Mouse (Mus musculus) forebrain, postnatal 0 days (tissue): ENCODE data around the gene Creb3. TPM values are rescaled to one million over a fixed set of nuclear protein-coding genes. Genes with fewer than 3 reads are reported as not detected.

Experiments
- ATAC-seq: fragments of 200-750 bp; cut with Nextera tagmentation; 2 replicates; pipeline ENCODE4 v1.8.0; 2017; ENCODE audit warnings: mild to moderate bottlenecking, moderate library complexity
- DNase-seq: peaks from one replicate; pipeline ENCODE4 v3.0.0-alpha.2; 2015
- H3K27ac ChIP-seq: fragments of 300-500 bp; sonication (generic); 2 replicates; pipeline ENCODE4 v1.5.1; 2014; ENCODE audit warnings: low read depth, mild to moderate bottlenecking, antibody characterized with exemption, low read length, moderate library complexity, mixed read lengths
- H3K27me3 ChIP-seq: fragments of 300-500 bp; sonication (generic); 2 replicates; pipeline ENCODE4 v1.6.1; 2014; ENCODE audit warnings: mild to moderate bottlenecking, low read length, mixed read lengths; ENCODE audit not compliant: insufficient read depth
- H3K36me3 ChIP-seq: fragments of 300-500 bp; sonication (generic); 2 replicates; pipeline ENCODE4 v1.6.1; 2014; ENCODE audit warnings: mild to moderate bottlenecking, moderate library complexity; ENCODE audit not compliant: insufficient read depth
- H3K4me1 ChIP-seq: fragments of 300-500 bp; sonication (generic); 2 replicates; pipeline ENCODE4 v1.6.1; 2014; ENCODE audit warnings: antibody characterized with exemption; ENCODE audit not compliant: insufficient read depth
- H3K4me2 ChIP-seq: fragments of 300-500 bp; sonication (generic); 2 replicates; pipeline ENCODE4 v1.6.1; 2014; ENCODE audit warnings: low read depth, mild to moderate bottlenecking, moderate library complexity
- H3K4me3 ChIP-seq: fragments of 300-500 bp; sonication (generic); 2 replicates; pipeline ENCODE4 v1.5.1; 2014; ENCODE audit warnings: low read depth, low read length, mixed read lengths
- H3K9ac ChIP-seq: fragments of 300-500 bp; sonication (generic); 2 replicates; pipeline ENCODE4 v1.6.1; 2014; ENCODE audit warnings: mild to moderate bottlenecking
- H3K9me3 ChIP-seq: fragments of 300-500 bp; sonication (generic); 2 replicates; pipeline ENCODE4 v1.6.1; 2016; ENCODE audit warnings: low read length
- CTCF ChIP-seq: sonication (generic); IDR thresholded peaks from 2 replicates; pipeline ENCODE4 v1.5.1; 2016; ENCODE audit warnings: antibody characterized with exemption, control low read depth, low read depth
- WGBS: fragments of 180-500 bp; shearing (Covaris S2); extraction: QIAGEN DNeasy Blood & Tissue Kit; methylation state at CpG from one replicate; pipeline ENCODE4 v1.1.7; 2014; 5-methylcytosine and 5-hydroxymethylcytosine counted together
- polyA plus RNA-seq: library from polyadenylated mRNA; unstranded; fragments of >200 nt; fragmentation: Nextera tagmentation; extraction: Ambion mirVana; gene quantifications from 2 replicates; pipeline ENCODE4 v1.2.1, GENCODE M21; 2015
- total RNA-seq: library from RNA; depleted of rRNA; stranded (reverse); fragments of >200 nt; gene quantifications from 2 replicates; pipeline ENCODE4 v1.2.3, GENCODE M21; 2014

Creb3 gene
- total and polyA plus RNA-seq, 2 experiments from 2014 or later = 64.4 to 84.0 TPM

GRCm38 (mm10) chr4:43519956-43520355 is 42.2 kb upstream of the Creb3 start:
- H3K4me1 ChIP-seq = no peaks in the 10 kb centered on the region
- H3K36me3 ChIP-seq = no peaks in the 10 kb centered on the region
- H3K4me2 ChIP-seq = peak overlapping the region; percentile 34
- DNase-seq (peak; percentile 94), ATAC-seq (peak; percentile 78)
- no peak overlapping the region for H3K4me3 ChIP-seq
- no peak for TF ChIP-seq CTCF
- no peak overlapping the region for H3K27ac ChIP-seq
- no peaks in the 10 kb centered on the region for H3K9me3 ChIP-seq
- H3K9ac ChIP-seq = no peak overlapping the region
- WGBS = 13% methylated on average over 6 of the region's 6 CpGs
- H3K27me3 ChIP-seq = peaks cover 12% of the 10 kb centered on the region

- Histone ChIP-seq H3K27ac (no peak overlapping the region), H3K9me3 (no peaks in the 10 kb centered on the region), H3K36me3 (peaks cover 18% of the 10 kb centered on the region), H3K9ac (no peak overlapping the region), H3K27me3 (peaks cover 12% of the 10 kb centered on the region), H3K4me2 (no peak overlapping the region), H3K4me1 (no peaks in the 10 kb centered on the region), H3K4me3 (no peak overlapping the region)
- ATAC-seq = no peak
- DNase-seq = no peak
- peak; percentile 48 for TF ChIP-seq CTCF
- 67% methylated on average over 5 of the region's 5 CpGs for WGBS
Observed at GRCm38 (mm10) chr4:43527880-43528279, 34.3 kb upstream of the Creb3 start.

GRCm38 (mm10) chr4:43528487-43528886 is 33.6 kb upstream of the Creb3 start:
- DNase-seq (no peak), ATAC-seq (no peak)
- TF ChIP-seq CTCF = 0 out of 2 replicates have a peak, but pooled peaks have one; percentile 17
- no peaks in the 10 kb centered on the region for H3K9me3 ChIP-seq
- H3K27ac ChIP-seq = no peak overlapping the region
- no peaks in the 10 kb centered on the region for H3K4me1 ChIP-seq
- WGBS = 78% methylated on average over 9 of the region's 9 CpGs
- H3K9ac ChIP-seq = no peak overlapping the region
- peaks cover 24% of the 10 kb centered on the region for H3K36me3 ChIP-seq
- H3K27me3 ChIP-seq = peaks cover 12% of the 10 kb centered on the region
- no peak overlapping the region for H3K4me3 ChIP-seq
- H3K4me2 ChIP-seq = no peak overlapping the region

GRCm38 (mm10) chr4:43530081-43530501 is 32.0 kb upstream of the Creb3 start:
- no peak overlapping the region for H3K4me2 ChIP-seq
- 75% methylated on average over 8 of the region's 8 CpGs for WGBS

GRCm38 (mm10) chr4:43530581-43530980 is 31.6 kb upstream of the Creb3 start:
- no peaks in the 10 kb centered on the region for H3K9me3 ChIP-seq
- H3K27ac ChIP-seq = no peak overlapping the region
- no peaks in the 10 kb centered on the region for H3K27me3 ChIP-seq
- ATAC-seq (peak; percentile 48), DNase-seq (peak; percentile 74)
- TF ChIP-seq CTCF = peak; percentile 77
- 19% methylated on average over 7 of the region's 7 CpGs for WGBS
- H3K4me3 ChIP-seq = no peak overlapping the region
- H3K4me1 ChIP-seq = no peaks in the 10 kb centered on the region
- no peak overlapping the region for H3K4me2 ChIP-seq
- no peak overlapping the region for H3K9ac ChIP-seq
- peaks cover 38% of the 10 kb centered on the region for H3K36me3 ChIP-seq

More at GRCm38 (mm10) chr4:43530081-43530501, 32.0 kb upstream of the Creb3 start:
- no peaks in the 10 kb centered on the region for H3K4me1 ChIP-seq
- H3K36me3 ChIP-seq = peaks cover 34% of the 10 kb centered on the region
- H3K4me3 ChIP-seq = no peak overlapping the region
- no peak overlapping the region for H3K9ac ChIP-seq
- no peak for ATAC-seq
- no peaks in the 10 kb centered on the region for H3K27me3 ChIP-seq
- no peaks in the 10 kb centered on the region for H3K9me3 ChIP-seq
- no peak overlapping the region for H3K27ac ChIP-seq
- DNase-seq = no peak
- TF ChIP-seq CTCF = no peak

- 92% methylated on average over 9 of the region's 9 CpGs for WGBS
- Histone ChIP-seq H3K4me2 (no peak overlapping the region), H3K9ac (no peak overlapping the region), H3K9me3 (no peaks in the 10 kb centered on the region), H3K4me3 (no peak overlapping the region), H3K27me3 (no peaks in the 10 kb centered on the region), H3K27ac (no peak overlapping the region), H3K4me1 (no peaks in the 10 kb centered on the region), H3K36me3 (peaks cover 61% of the 10 kb centered on the region)
- TF ChIP-seq CTCF = no peak
- ATAC-seq (no peak), DNase-seq (no peak)
Observed at GRCm38 (mm10) chr4:43533270-43533669, 28.9 kb upstream of the Creb3 start.

- DNase-seq = no peak
Observed at GRCm38 (mm10) chr4:43535628-43536027, 26.5 kb upstream of the Creb3 start.

GRCm38 (mm10) chr4:43536031-43536430 is 26.1 kb upstream of the Creb3 start:
- Histone ChIP-seq H3K27me3 (no peaks in the 10 kb centered on the region), H3K27ac (no peak overlapping the region), H3K4me3 (no peak overlapping the region), H3K9me3 (no peaks in the 10 kb centered on the region), H3K4me1 (no peaks in the 10 kb centered on the region), H3K4me2 (no peak overlapping the region), H3K9ac (no peak overlapping the region), H3K36me3 (peaks cover 83% of the 10 kb centered on the region)
- no peak for ATAC-seq
- no peak for TF ChIP-seq CTCF
- DNase-seq = no peak
- 93% methylated on average over 9 of the region's 9 CpGs for WGBS

More at GRCm38 (mm10) chr4:43535628-43536027, 26.5 kb upstream of the Creb3 start:
- Histone ChIP-seq H3K36me3 (peaks cover 84% of the 10 kb centered on the region), H3K9ac (no peak overlapping the region), H3K4me2 (no peak overlapping the region), H3K4me3 (no peak overlapping the region), H3K4me1 (no peaks in the 10 kb centered on the region), H3K9me3 (no peaks in the 10 kb centered on the region), H3K27ac (no peak overlapping the region), H3K27me3 (no peaks in the 10 kb centered on the region)
- no peak for TF ChIP-seq CTCF
- no peak for ATAC-seq
- WGBS = 95% methylated on average over 8 of the region's 8 CpGs
